Mouse (Mus musculus) cerebellum, adult 8-10 months (tissue): ENCODE results near the gene Irgc1.

ENCODE experiments used
- DNase-seq: peaks from one replicate; pipeline ENCODE4 v3.0.0; 2022

The Irgc1 gene

GRCm38 (mm10) chr7:24470356-24470755 lies 18.3 kb upstream of the Irgc1 start:
- DNase-seq = no peak

GRCm38 (mm10) chr7:24469126-24469525 lies 17.0 kb upstream of the Irgc1 start:
- DNase-seq = no peak

GRCm38 (mm10) chr7:24467886-24468285 lies 15.8 kb upstream of the Irgc1 start:
- no peak for DNase-seq

- no peak for DNase-seq
Measured at GRCm38 (mm10) chr7:24466835-24467234, 14.7 kb upstream of the Irgc1 start.

GRCm38 (mm10) chr7:24462388-24463319 lies 10.6 kb upstream of the Irgc1 start, which contains the start of gene Plaur:
Gene Plaur, plus strand, starts transcription at chr7:24462484.
- no peak for DNase-seq

GRCm38 (mm10) chr7:24461376-24462051 lies 9.4 kb upstream of the Irgc1 start:
- DNase-seq = no peak

GRCm38 (mm10) chr7:24459843-24460242 lies 7.7 kb upstream of the Irgc1 start:
- DNase-seq = no peak

GRCm38 (mm10) chr7:24459440-24459839 lies 7.3 kb upstream of the Irgc1 start:
- DNase-seq = no peak

- DNase-seq = no peak
Measured at GRCm38 (mm10) chr7:24457726-24458370, 5.8 kb upstream of the Irgc1 start.

GRCm38 (mm10) chr7:24455726-24456125 lies 3.6 kb upstream of the Irgc1 start:
- DNase-seq = no peak

- no peak for DNase-seq
Measured at GRCm38 (mm10) chr7:24454199-24454598, 2.1 kb upstream of the Irgc1 start.

GRCm38 (mm10) chr7:24450585-24451017 lies 1.5 kb downstream of the Irgc1 start:
- no peak for DNase-seq

GRCm38 (mm10) chr7:24448782-24449517 lies 3.1 kb downstream of the Irgc1 start:
- no peak for DNase-seq

GRCm38 (mm10) chr7:24446697-24447340 lies 5.3 kb downstream of the Irgc1 start:
- no peak for DNase-seq

- no peak for DNase-seq
Measured at GRCm38 (mm10) chr7:24445266-24445926, 6.7 kb downstream of the Irgc1 start.

- no peak for DNase-seq
Measured at GRCm38 (mm10) chr7:24442313-24442712, 9.8 kb downstream of the Irgc1 start.

GRCm38 (mm10) chr7:24441785-24442184 lies 10.3 kb downstream of the Irgc1 start:
- DNase-seq = no peak

GRCm38 (mm10) chr7:24439891-24440290 lies 12.2 kb downstream of the Irgc1 start:
- no peak for DNase-seq

- DNase-seq = no peak
Measured at GRCm38 (mm10) chr7:24439191-24439590, 12.9 kb downstream of the Irgc1 start.

- DNase-seq = no peak
Measured at GRCm38 (mm10) chr7:24437981-24438380, 14.1 kb downstream of the Irgc1 start.

- no peak for DNase-seq
Measured at GRCm38 (mm10) chr7:24435305-24435704, 16.8 kb downstream of the Irgc1 start.

GRCm38 (mm10) chr7:24431713-24432112 lies 20.4 kb downstream of the Irgc1 start:
- no peak for DNase-seq
